Mouse (Mus musculus): Measurements from ENCODE around the gene Cygb.
A peak's percentile ranks its signal among the peaks of the same experiment; 100 is the strongest.
"Not testable (repeated sequence)": the region's sequence is repeated elsewhere in the genome, so short reads cannot be mapped to it uniquely, and the experiment has no call there.

Cygb gene

GRCm38 (mm10) chr11:116675429-116675828 lies 21.3 kb upstream of the Cygb start:
- DNase-seq (ENCODE audit: extremely low spot score, low read depth, low spot score): not testable (repeated sequence)

- no peak for DNase-seq (ENCODE audit: extremely low spot score, low read depth, low spot score)
Observed at GRCm38 (mm10) chr11:116674616-116675379, 20.7 kb upstream of the Cygb start.

- no peak for DNase-seq (ENCODE audit: extremely low spot score, low read depth, low spot score)
Observed at GRCm38 (mm10) chr11:116673410-116673809, 19.3 kb upstream of the Cygb start.

- no peak for DNase-seq (ENCODE audit: extremely low spot score, low read depth, low spot score)
Observed at GRCm38 (mm10) chr11:116672595-116672994, 18.5 kb upstream of the Cygb start.

- DNase-seq (ENCODE audit: extremely low spot score, low read depth, low spot score): no peak
Observed at GRCm38 (mm10) chr11:116671845-116672434, 17.8 kb upstream of the Cygb start.

GRCm38 (mm10) chr11:116671112-116671844 lies 17.2 kb upstream of the Cygb start:
- DNase-seq (ENCODE audit: extremely low spot score, low read depth, low spot score): peak; percentile 100

GRCm38 (mm10) chr11:116670386-116670785 lies 16.3 kb upstream of the Cygb start:
- DNase-seq (ENCODE audit: extremely low spot score, low read depth, low spot score): no peak

- DNase-seq (ENCODE audit: extremely low spot score, low read depth, low spot score): no peak
Observed at GRCm38 (mm10) chr11:116669787-116670365, 15.8 kb upstream of the Cygb start.

- DNase-seq (ENCODE audit: extremely low spot score, low read depth, low spot score): no peak
Observed at GRCm38 (mm10) chr11:116669316-116669715, 15.2 kb upstream of the Cygb start.

- no peak for DNase-seq (ENCODE audit: extremely low spot score, low read depth, low spot score)
Observed at GRCm38 (mm10) chr11:116668839-116669238, 14.7 kb upstream of the Cygb start.

- DNase-seq (ENCODE audit: extremely low spot score, low read depth, low spot score): no peak
Observed at GRCm38 (mm10) chr11:116668381-116668825, 14.3 kb upstream of the Cygb start.

- DNase-seq (ENCODE audit: extremely low spot score, low read depth, low spot score): no peak
Observed at GRCm38 (mm10) chr11:116667930-116668329, 13.8 kb upstream of the Cygb start.

- DNase-seq (ENCODE audit: extremely low spot score, low read depth, low spot score): not testable (repeated sequence)
Observed at GRCm38 (mm10) chr11:116667012-116667411, 12.9 kb upstream of the Cygb start.

GRCm38 (mm10) chr11:116666566-116666965 lies 12.5 kb upstream of the Cygb start:
- DNase-seq (ENCODE audit: extremely low spot score, low read depth, low spot score): no peak

- DNase-seq (ENCODE audit: extremely low spot score, low read depth, low spot score): no peak
Observed at GRCm38 (mm10) chr11:116665289-116665688, 11.2 kb upstream of the Cygb start.

GRCm38 (mm10) chr11:116661948-116662377 lies 7.8 kb upstream of the Cygb start:
- DNase-seq (ENCODE audit: extremely low spot score, low read depth, low spot score): no peak

GRCm38 (mm10) chr11:116661291-116661947 lies 7.3 kb upstream of the Cygb start:
- DNase-seq (ENCODE audit: extremely low spot score, low read depth, low spot score): no peak

GRCm38 (mm10) chr11:116660181-116660580 lies 6.1 kb upstream of the Cygb start:
- no peak for DNase-seq (ENCODE audit: extremely low spot score, low read depth, low spot score)

- DNase-seq (ENCODE audit: extremely low spot score, low read depth, low spot score): no peak
Observed at GRCm38 (mm10) chr11:116659027-116659621, 5.0 kb upstream of the Cygb start.

GRCm38 (mm10) chr11:116658238-116658637 lies 4.1 kb upstream of the Cygb start:
- no peak for DNase-seq (ENCODE audit: extremely low spot score, low read depth, low spot score)
